Mouse (Mus musculus) liver, embryonic 15.5 days (tissue): Measurements from ENCODE around the gene Olfr429. TPM values are rescaled to one million over a fixed set of nuclear protein-coding genes. Genes with fewer than 3 reads are reported as not detected.

Experiments used
- ATAC-seq: fragments of 200-750 bp; cut with Nextera tagmentation; 2 replicates; pipeline ENCODE4 v1.8.0; 2017; ENCODE audit warnings: moderate number of reproducible peaks, mild to moderate bottlenecking, moderate library complexity; ENCODE audit not compliant: insufficient read depth
- H3K27ac ChIP-seq: fragments of 300-500 bp; sonication (generic); replicated peaks from 2 replicates; pipeline ENCODE4 v1.5.1; 2015; ENCODE audit warnings: mild to moderate bottlenecking, inconsistent platforms
- H3K27me3 ChIP-seq: fragments of 300-500 bp; sonication (generic); 2 replicates; pipeline ENCODE4 v1.6.1; 2015; ENCODE audit warnings: mild to moderate bottlenecking, inconsistent platforms
- H3K36me3 ChIP-seq: fragments of 300-500 bp; sonication (generic); replicated peaks from 2 replicates; pipeline ENCODE4 v1.6.1; 2015; ENCODE audit warnings: moderate library complexity, mild to moderate bottlenecking, inconsistent platforms
- H3K4me1 ChIP-seq: fragments of 300-500 bp; sonication (generic); replicated peaks from 2 replicates; pipeline ENCODE4 v1.6.1; 2015; ENCODE audit warnings: inconsistent platforms
- H3K4me2 ChIP-seq: fragments of 300-500 bp; sonication (generic); 2 replicates; pipeline ENCODE4 v1.6.1; 2015; ENCODE audit warnings: moderate library complexity, mild to moderate bottlenecking, inconsistent platforms
- H3K4me3 ChIP-seq: fragments of 300-500 bp; sonication (generic); replicated peaks from 2 replicates; pipeline ENCODE4 v1.5.1; 2015; ENCODE audit warnings: mild to moderate bottlenecking, inconsistent platforms
- H3K9ac ChIP-seq: fragments of 300-500 bp; sonication (generic); 2 replicates; pipeline ENCODE4 v1.6.1; 2015; ENCODE audit warnings: moderate library complexity, mild to moderate bottlenecking, inconsistent platforms
- H3K9me3 ChIP-seq: fragments of 300-500 bp; sonication (generic); replicated peaks from 2 replicates; pipeline ENCODE4 v1.6.1; 2016; ENCODE audit warnings: inconsistent platforms
- WGBS: fragments of 180-500 bp; shearing (Covaris S2); methylation state at CpG from one replicate; pipeline ENCODE4 v1.1.7; 2015; ENCODE audit warnings: mixed read lengths; ENCODE audit not compliant: insufficient replicate concordance; 5-methylcytosine and 5-hydroxymethylcytosine counted together
- polyA plus RNA-seq: library from polyadenylated mRNA; unstranded; fragments of >200 nt; fragmentation: Nextera tagmentation; extraction: Ambion mirVana; gene quantifications from 2 replicates; pipeline ENCODE4 v1.2.1, GENCODE M21; 2015

The Olfr429 gene
- polyA plus RNA-seq, 1 experiment from 2014 or later: not detected

DNA sequence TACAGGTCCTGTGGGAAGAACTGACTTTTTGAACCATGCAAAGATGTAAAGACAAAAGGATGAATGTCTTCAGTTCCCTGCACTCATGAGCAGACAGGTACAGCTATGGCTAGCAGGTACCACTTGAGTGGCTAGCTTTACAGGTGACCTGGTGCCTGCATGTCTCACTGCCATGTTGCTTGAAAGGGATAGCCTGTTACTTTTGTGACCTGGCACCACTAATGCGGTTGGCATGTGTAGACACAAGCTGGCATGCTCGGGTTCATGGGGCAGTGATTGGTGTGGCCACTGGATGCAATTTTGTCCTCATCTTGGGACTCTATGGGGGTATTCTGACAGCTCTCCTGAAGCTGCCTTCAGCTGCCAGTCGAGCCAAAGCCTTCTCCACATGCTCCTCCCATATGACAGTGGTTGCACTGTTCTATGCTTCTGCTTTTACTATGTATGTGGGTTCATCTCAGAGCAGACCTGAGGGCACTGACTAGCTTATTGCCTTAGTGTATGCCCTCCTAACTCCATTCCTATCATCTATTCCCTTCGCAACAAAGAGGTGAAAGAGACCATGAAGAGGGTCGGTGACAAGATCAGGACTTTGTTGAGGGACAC, 32.1 kb upstream of the Olfr429 start:
- Histone ChIP-seq H3K9me3 (no peaks in the 10 kb centered on the region), H3K36me3 (no peaks in the 10 kb centered on the region), H3K4me3 (no peak overlapping the region), H3K27me3 (no peaks in the 10 kb centered on the region), H3K27ac (no peak overlapping the region), H3K9ac (no peak overlapping the region), H3K4me1 (no peaks in the 10 kb centered on the region), H3K4me2 (no peak overlapping the region)
- WGBS: 54% methylated on average over 5 of the region's 5 CpGs
- ATAC-seq: no peak

DNA sequence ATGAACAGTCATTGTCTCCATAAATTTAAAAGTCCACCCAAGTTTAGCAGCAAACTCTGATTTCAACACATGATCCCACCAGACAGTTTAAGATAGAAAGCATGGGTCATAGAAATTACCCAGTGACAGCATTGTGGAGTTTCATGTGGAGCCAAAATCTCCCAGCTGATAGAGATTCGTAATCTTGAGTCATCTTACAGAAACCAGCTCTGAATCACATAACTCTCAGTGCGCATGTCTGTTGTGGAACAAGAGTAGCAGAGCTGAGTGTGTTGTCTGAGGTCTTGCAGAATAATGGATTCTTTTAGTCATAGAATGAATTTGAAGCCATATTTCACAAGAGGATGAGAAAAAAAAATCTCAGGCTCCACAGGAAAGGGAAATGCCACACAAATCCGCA, 31.1 kb upstream of the Olfr429 start:
- H3K27me3 ChIP-seq: no peaks in the 10 kb centered on the region
- H3K4me3 ChIP-seq: no peak overlapping the region
- H3K4me1 ChIP-seq: no peaks in the 10 kb centered on the region
- H3K9me3 ChIP-seq: no peaks in the 10 kb centered on the region
- no peak overlapping the region for H3K9ac ChIP-seq
- no peak overlapping the region for H3K27ac ChIP-seq
- no peaks in the 10 kb centered on the region for H3K36me3 ChIP-seq
- ATAC-seq: no peak
- no peak overlapping the region for H3K4me2 ChIP-seq
- 57% methylated on average over 3 of the region's 3 CpGs for WGBS

DNA sequence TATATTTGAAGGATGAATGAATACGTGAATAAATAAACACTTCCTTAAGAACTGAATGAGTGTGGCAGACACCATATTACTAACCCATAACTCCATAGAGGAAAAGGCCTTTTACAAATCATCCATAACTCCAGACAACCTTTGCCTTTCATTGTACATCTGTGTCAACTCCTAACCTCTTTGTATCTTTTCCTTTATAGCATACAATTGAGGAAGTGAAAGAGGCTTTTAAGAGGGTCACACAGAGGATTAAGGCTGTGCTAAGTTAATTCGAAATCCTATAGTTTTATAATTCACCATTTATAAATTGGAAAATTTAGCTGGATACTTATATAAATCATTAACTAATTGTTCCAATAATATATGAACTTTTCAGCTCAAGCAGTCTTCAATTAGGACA, 28.9 kb upstream of the Olfr429 start:
- H3K4me3 ChIP-seq: no peak overlapping the region
- H3K27me3 ChIP-seq: no peaks in the 10 kb centered on the region
- no peak overlapping the region for H3K27ac ChIP-seq
- no peak overlapping the region for H3K9ac ChIP-seq
- ATAC-seq: no peak
- H3K4me1 ChIP-seq: no peaks in the 10 kb centered on the region
- 56% methylated on average over 2 of the region's 2 CpGs for WGBS
- H3K9me3 ChIP-seq: no peaks in the 10 kb centered on the region
- no peak overlapping the region for H3K4me2 ChIP-seq
- no peaks in the 10 kb centered on the region for H3K36me3 ChIP-seq

DNA sequence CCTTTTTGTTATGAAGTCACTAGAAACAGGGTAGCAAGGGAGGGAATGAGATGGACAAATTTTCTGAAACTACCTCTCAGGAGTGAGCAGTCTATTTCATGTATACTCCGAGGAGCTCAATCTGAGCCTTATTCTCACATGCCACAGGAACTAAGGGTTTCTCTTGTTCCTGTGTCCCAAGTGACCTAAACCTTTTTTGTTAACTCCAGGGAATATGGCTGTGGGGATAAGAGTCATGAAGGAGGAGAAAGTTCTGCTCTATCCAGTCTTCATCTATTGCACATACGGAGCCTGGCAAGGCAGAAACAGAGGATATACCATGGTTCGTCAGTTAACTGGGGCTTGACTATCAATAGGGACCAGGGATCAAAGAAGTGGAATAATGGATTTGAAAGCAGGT, 17.8 kb upstream of the Olfr429 start, which contains the start of gene Olfr430:
Olfr430 (plus strand) TSS at position 301 of the 400 bp plus-strand sequence.
- H3K9ac ChIP-seq: no peak within 1 kb of the TSS
- no peaks in the 10 kb centered on the region for H3K36me3 ChIP-seq
- no peaks in the 10 kb centered on the region for H3K4me1 ChIP-seq
- H3K4me3 ChIP-seq: no peak within 1 kb of the TSS
- no peaks in the 10 kb centered on the region for H3K9me3 ChIP-seq
- 68% methylated on average over 3 of the region's 3 CpGs for WGBS
- no peak for ATAC-seq
- H3K4me2 ChIP-seq: no peak within 1 kb of the TSS
- no peaks in the 10 kb centered on the region for H3K27me3 ChIP-seq
- no peak within 1 kb of the TSS for H3K27ac ChIP-seq

DNA sequence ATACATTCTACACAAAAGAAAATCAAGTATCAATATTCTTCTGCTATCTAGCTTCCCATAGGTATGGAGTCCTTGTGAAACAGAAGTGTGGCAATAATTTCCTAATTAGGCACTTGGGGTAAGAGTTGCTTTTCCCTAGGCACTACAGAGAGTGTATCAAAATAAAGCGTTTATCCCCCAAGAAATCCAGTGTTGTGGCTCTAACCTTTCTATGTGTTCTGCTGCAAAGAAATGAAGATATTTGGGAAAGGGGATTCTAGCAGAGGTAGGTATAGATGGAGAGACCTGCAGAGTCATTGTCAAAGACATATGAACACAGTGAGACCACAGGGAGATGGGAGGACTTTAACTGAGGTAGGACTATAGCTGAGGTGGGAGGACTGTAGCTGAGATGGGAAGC, 12.5 kb downstream of the Olfr429 start, which contains the start of gene Olfr427:
Olfr427 (plus strand) TSS at position 301 of the 400 bp plus-strand sequence.
- Histone ChIP-seq H3K27ac (no peak within 1 kb of the TSS), H3K4me3 (no peak within 1 kb of the TSS), H3K27me3 (no peaks in the 10 kb centered on the region), H3K9ac (no peak within 1 kb of the TSS), H3K36me3 (no peaks in the 10 kb centered on the region), H3K4me1 (no peaks in the 10 kb centered on the region), H3K4me2 (no peak within 1 kb of the TSS), H3K9me3 (no peaks in the 10 kb centered on the region)
- no peak for ATAC-seq
- WGBS: 77% methylated on average over 1 of the region's 1 CpGs

DNA sequence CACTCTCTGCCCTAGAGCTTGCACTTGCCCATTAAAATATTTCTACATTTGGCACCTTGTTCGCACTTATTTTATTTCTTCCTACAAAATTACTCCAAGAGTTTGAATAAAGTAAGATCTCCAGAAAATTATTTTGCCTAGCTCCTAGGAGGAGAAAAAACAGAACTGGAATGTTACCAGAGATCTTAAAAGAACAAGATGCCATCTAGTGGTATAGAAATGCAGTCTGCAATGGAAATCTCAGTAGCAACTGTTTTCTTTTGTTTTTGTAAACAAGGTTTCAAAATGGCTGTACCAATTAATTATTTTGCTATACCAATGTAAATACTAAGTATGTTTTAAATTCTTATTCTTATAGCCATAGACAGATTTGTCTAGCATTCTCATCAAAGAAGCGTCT, 19.6 kb downstream of the Olfr429 start:
- Histone ChIP-seq H3K27me3 (no peaks in the 10 kb centered on the region), H3K9me3 (no peaks in the 10 kb centered on the region), H3K4me1 (no peaks in the 10 kb centered on the region), H3K4me3 (no peak overlapping the region), H3K9ac (no peak overlapping the region), H3K27ac (no peak overlapping the region), H3K4me2 (no peak overlapping the region), H3K36me3 (no peaks in the 10 kb centered on the region)
- no peak for ATAC-seq
- WGBS: 55% methylated on average over 2 of the region's 2 CpGs

DNA sequence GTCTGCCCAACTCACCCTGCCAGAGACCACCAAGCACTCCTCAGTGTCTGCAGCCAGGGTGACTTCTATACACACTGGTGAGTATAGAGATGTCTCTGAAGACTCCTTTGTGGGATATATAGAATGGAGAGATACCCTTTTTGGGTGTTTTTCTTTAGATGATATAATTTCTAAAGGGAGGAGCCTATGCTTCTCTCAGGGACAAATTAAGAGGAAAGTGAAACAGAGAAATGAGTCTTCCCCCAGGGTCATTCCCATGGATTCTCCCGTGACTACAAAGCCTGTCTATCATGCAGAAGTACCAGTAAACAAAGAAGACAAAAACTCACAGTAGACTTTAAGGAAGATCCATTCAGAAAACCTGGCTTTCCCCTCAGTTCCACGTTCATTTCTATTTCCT, 36.9 kb downstream of the Olfr429 start, which contains the start of gene Olfr231:
Olfr231 (minus strand) TSS at position 101 of the 400 bp plus-strand sequence.
- H3K36me3 ChIP-seq: no peaks in the 10 kb centered on the region
- H3K9me3 ChIP-seq: no peaks in the 10 kb centered on the region
- ATAC-seq: no peak
- no peaks in the 10 kb centered on the region for H3K27me3 ChIP-seq
- H3K4me2 ChIP-seq: no peak within 1 kb of the TSS
- H3K27ac ChIP-seq: no peak within 1 kb of the TSS
- 49% methylated on average over 2 of the region's 2 CpGs for WGBS
- H3K4me3 ChIP-seq: no peak within 1 kb of the TSS
- H3K9ac ChIP-seq: no peak within 1 kb of the TSS
- no peaks in the 10 kb centered on the region for H3K4me1 ChIP-seq

DNA sequence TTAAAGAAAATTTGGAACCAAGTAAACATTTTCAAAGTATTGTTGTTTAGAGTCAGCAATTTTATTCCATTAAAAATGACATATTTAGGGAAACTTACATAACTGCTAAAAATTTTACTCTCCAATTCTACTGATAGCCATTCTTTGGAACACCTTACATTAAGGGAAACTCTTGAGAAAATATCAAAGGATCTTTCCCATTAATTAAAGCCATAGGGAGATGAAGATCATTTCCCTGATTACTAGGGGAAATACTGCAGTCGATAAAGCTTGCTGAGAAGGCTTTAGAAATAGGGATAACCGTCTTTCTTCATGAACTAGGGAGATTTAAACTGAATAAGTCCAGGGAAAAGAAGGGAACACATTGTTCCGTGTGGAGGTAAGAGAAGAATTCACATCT, 47.1 kb downstream of the Olfr429 start, which contains the start of gene Olfr424:
Olfr424 (plus strand) TSS at position 301 of the 400 bp plus-strand sequence.
- Histone ChIP-seq H3K9ac (no peak within 1 kb of the TSS), H3K27ac (no peak within 1 kb of the TSS), H3K27me3 (no peaks in the 10 kb centered on the region), H3K4me1 (no peaks in the 10 kb centered on the region), H3K4me2 (no peak within 1 kb of the TSS), H3K4me3 (no peak within 1 kb of the TSS), H3K9me3 (no peaks in the 10 kb centered on the region), H3K36me3 (no peaks in the 10 kb centered on the region)
- 61% methylated on average over 3 of the region's 3 CpGs for WGBS
- no peak for ATAC-seq

DNA sequence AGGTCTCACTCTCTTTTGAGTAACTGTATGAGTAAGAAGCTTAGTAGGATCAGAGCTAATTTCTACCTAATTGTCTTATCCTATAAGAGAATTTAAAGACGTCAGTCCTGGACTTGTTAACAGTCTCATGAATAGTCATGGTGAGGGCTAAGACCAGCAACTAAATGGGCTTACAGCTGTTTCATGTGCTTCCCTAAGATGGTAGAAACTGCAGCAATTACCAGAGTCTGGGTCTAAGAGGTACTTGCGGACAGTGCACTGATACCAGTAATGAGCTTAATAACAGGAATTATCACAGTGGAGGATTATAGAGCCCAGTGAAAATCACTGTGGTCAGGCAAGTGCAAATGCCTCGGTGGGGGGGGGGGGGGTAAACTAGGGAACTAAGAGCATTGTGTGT, 47.9 kb downstream of the Olfr429 start:
- H3K9me3 ChIP-seq: no peaks in the 10 kb centered on the region
- no peak overlapping the region for H3K4me2 ChIP-seq
- no peak overlapping the region for H3K9ac ChIP-seq
- ATAC-seq: no peak
- H3K27ac ChIP-seq: no peak overlapping the region
- no peak overlapping the region for H3K4me3 ChIP-seq
- 61% methylated on average over 3 of the region's 3 CpGs for WGBS
- no peaks in the 10 kb centered on the region for H3K36me3 ChIP-seq
- no peaks in the 10 kb centered on the region for H3K4me1 ChIP-seq
- no peaks in the 10 kb centered on the region for H3K27me3 ChIP-seq

Other genes starting within 250 kb of the Olfr429 start
- gene Ifi211, start 171.3 kb upstream of the Olfr429 start, polyA plus RNA-seq: 1.9 and 3.1 TPM in 2 replicates
- gene Mndal, start 141.8 kb upstream of the Olfr429 start, polyA plus RNA-seq: 3.5 and 4.7 TPM in 2 replicates
- 2.0 and 3.0 TPM in 2 replicates for gene Ifi203, start 141.7 kb upstream of the Olfr429 start, polyA plus RNA-seq
- gene Ifi202b, start 101.6 kb upstream of the Olfr429 start, polyA plus RNA-seq: not detected in 2 replicates
- 0.84 and 0.88 TPM in 2 replicates for gene Ifi205, start 52.5 kb upstream of the Olfr429 start, polyA plus RNA-seq
- 0.10 and 0.21 TPM in 2 replicates for gene Olfr433, start 43.6 kb upstream of the Olfr429 start, polyA plus RNA-seq
- gene Olfr432, start 35.1 kb upstream of the Olfr429 start, polyA plus RNA-seq: not detected in 2 replicates
- not detected in 2 replicates for gene Olfr430, start 17.7 kb upstream of the Olfr429 start, polyA plus RNA-seq
- gene Olfr427, start 12.6 kb downstream of the Olfr429 start, polyA plus RNA-seq: not detected in 2 replicates
- gene Olfr231, start 36.8 kb downstream of the Olfr429 start, polyA plus RNA-seq: not detected in 2 replicates
- not detected in 2 replicates for gene Olfr424, start 47.2 kb downstream of the Olfr429 start, polyA plus RNA-seq
- 0.58 and 0.59 TPM in 2 replicates for gene Olfr420, start 71.3 kb downstream of the Olfr429 start, polyA plus RNA-seq
- gene Spta1, start 88.4 kb downstream of the Olfr429 start, polyA plus RNA-seq: 32.8 and 35.8 TPM in 2 replicates
- 0.06 and 0.12 TPM in 2 replicates for gene Olfr419, start 167.7 kb downstream of the Olfr429 start, polyA plus RNA-seq
- not detected in 2 replicates for gene Mptx1, start 246.2 kb downstream of the Olfr429 start, polyA plus RNA-seq